Mouse (Mus musculus): ENCODE data around the gene Spryd4. TPM values are rescaled to one million over a fixed set of nuclear protein-coding genes. Genes with fewer than 3 reads are reported as not detected.

Spryd4 gene
- total and polyA plus RNA-seq, 2 experiments from 2014 or later: 20.8 to 22.7 TPM

GRCm38 (mm10) chr10:128187181-128187605, 24.4 kb downstream of the Spryd4 start:
- DNase-seq (no peak), ATAC-seq (no peak)
- 67% methylated on average over 5 of the region's 5 CpGs for WGBS
- H3K27ac ChIP-seq (ENCODE audit: low read depth, low read length): no peak overlapping the region
- no peak overlapping the region for H3K9ac ChIP-seq
- H3K4me2 ChIP-seq (ENCODE audit: low read depth): no peak overlapping the region
- no peaks in the 10 kb centered on the region for H3K36me3 ChIP-seq (ENCODE audit: insufficient read depth)
- no peaks in the 10 kb centered on the region for H3K9me3 ChIP-seq (ENCODE audit: low read length)
- H3K27me3 ChIP-seq (ENCODE audit: insufficient read depth, low read length): no peaks in the 10 kb centered on the region
- no peak overlapping the region for H3K4me3 ChIP-seq (ENCODE audit: low read depth, low read length)
- no peaks in the 10 kb centered on the region for H3K4me1 ChIP-seq (ENCODE audit: insufficient read depth)
- no peak for TF ChIP-seq CTCF (IDR thresholded peaks at IDR 0.05; ENCODE audit: low read depth)

GRCm38 (mm10) chr10:128185959-128186358, 25.6 kb downstream of the Spryd4 start:
- H3K9me3 ChIP-seq (ENCODE audit: low read length): no peaks in the 10 kb centered on the region
- no peak overlapping the region for H3K4me3 ChIP-seq (ENCODE audit: low read depth, low read length)
- no peak overlapping the region for H3K27ac ChIP-seq (ENCODE audit: low read depth, low read length)
- WGBS: 50% methylated on average over 2 of the region's 2 CpGs
- no peak overlapping the region for H3K4me2 ChIP-seq (ENCODE audit: low read depth)
- no peaks in the 10 kb centered on the region for H3K36me3 ChIP-seq (ENCODE audit: insufficient read depth)
- DNase-seq: peak; percentile 87
- no peak; the same call in 1 of the 2 replicates for ATAC-seq
- no peaks in the 10 kb centered on the region for H3K27me3 ChIP-seq (ENCODE audit: insufficient read depth, low read length)
- H3K9ac ChIP-seq: no peak overlapping the region
- no peaks in the 10 kb centered on the region for H3K4me1 ChIP-seq (ENCODE audit: insufficient read depth)
- TF ChIP-seq CTCF (IDR thresholded peaks at IDR 0.05; ENCODE audit: low read depth): peak; percentile 93

- TF ChIP-seq CTCF (IDR thresholded peaks at IDR 0.05; ENCODE audit: low read depth): no peak
- no peaks in the 10 kb centered on the region for H3K4me1 ChIP-seq (ENCODE audit: insufficient read depth)
- no peak overlapping the region for H3K27ac ChIP-seq (ENCODE audit: low read depth, low read length)
- no peaks in the 10 kb centered on the region for H3K36me3 ChIP-seq (ENCODE audit: insufficient read depth)
- H3K27me3 ChIP-seq (ENCODE audit: insufficient read depth, low read length): no peaks in the 10 kb centered on the region
- H3K9me3 ChIP-seq (ENCODE audit: low read length): no peaks in the 10 kb centered on the region
- DNase-seq (no peak), ATAC-seq (no peak)
- H3K9ac ChIP-seq: no peak overlapping the region
- no peak overlapping the region for H3K4me2 ChIP-seq (ENCODE audit: low read depth)
- 83% methylated on average over 6 of the region's 6 CpGs for WGBS
- no peak overlapping the region for H3K4me3 ChIP-seq (ENCODE audit: low read depth, low read length)
Measured at GRCm38 (mm10) chr10:128185277-128185940, 26.2 kb downstream of the Spryd4 start.

GRCm38 (mm10) chr10:128184296-128184695, 27.3 kb downstream of the Spryd4 start:
- Histone ChIP-seq H3K4me1 (ENCODE audit: insufficient read depth) (no peaks in the 10 kb centered on the region), H3K27ac (ENCODE audit: low read depth, low read length) (no peak overlapping the region), H3K27me3 (ENCODE audit: insufficient read depth, low read length) (no peaks in the 10 kb centered on the region), H3K4me2 (ENCODE audit: low read depth) (no peak overlapping the region), H3K9me3 (ENCODE audit: low read length) (no peaks in the 10 kb centered on the region), H3K36me3 (ENCODE audit: insufficient read depth) (no peaks in the 10 kb centered on the region), H3K4me3 (ENCODE audit: low read depth, low read length) (no peak overlapping the region), H3K9ac (no peak overlapping the region)
- whole genome bisulfite sequencing: 87% methylated on average over 2 of the region's 2 CpGs
- no peak for TF ChIP-seq CTCF (IDR thresholded peaks at IDR 0.05; ENCODE audit: low read depth)
- DNase-seq (no peak), ATAC-seq (no peak)

- no peak for TF ChIP-seq CTCF (IDR thresholded peaks at IDR 0.05; ENCODE audit: low read depth)
- no peak within 1 kb of the TSS for H3K27ac ChIP-seq (ENCODE audit: low read depth, low read length)
- no peak for ATAC-seq
- H3K36me3 ChIP-seq (ENCODE audit: insufficient read depth): no peaks in the 10 kb centered on the region
- no peaks in the 10 kb centered on the region for H3K27me3 ChIP-seq (ENCODE audit: insufficient read depth, low read length)
- no peak within 1 kb of the TSS for H3K4me3 ChIP-seq (ENCODE audit: low read depth, low read length)
- 1% methylated on average over 6 of the region's 6 CpGs for WGBS
- no peak for DNase-seq
- peaks cover 7% of the 10 kb centered on the region; the same call in 1 of the 2 replicates for H3K4me1 ChIP-seq (ENCODE audit: insufficient read depth)
- no peak within 1 kb of the TSS for H3K9ac ChIP-seq
- H3K9me3 ChIP-seq (ENCODE audit: low read length): no peaks in the 10 kb centered on the region
- no peak within 1 kb of the TSS for H3K4me2 ChIP-seq (ENCODE audit: low read depth)
Measured at GRCm38 (mm10) chr10:128179989-128180388, 31.6 kb downstream of the Spryd4 start, which contains the start of gene Rbms2. Gene Rbms2 (minus strand): TSS chr10:128180297.

- no peak overlapping the region for H3K4me2 ChIP-seq (ENCODE audit: low read depth)
- H3K9me3 ChIP-seq (ENCODE audit: low read length): no peaks in the 10 kb centered on the region
- DNase-seq (no peak), ATAC-seq (no peak; the same call in 1 of the 2 replicates)
- no peak overlapping the region for H3K27ac ChIP-seq (ENCODE audit: low read depth, low read length)
- H3K27me3 ChIP-seq (ENCODE audit: insufficient read depth, low read length): no peaks in the 10 kb centered on the region
- no peaks in the 10 kb centered on the region for H3K36me3 ChIP-seq (ENCODE audit: insufficient read depth)
- TF ChIP-seq CTCF (IDR thresholded peaks at IDR 0.05; ENCODE audit: low read depth): no peak
- 88% methylated on average over 4 of the region's 4 CpGs for WGBS
- H3K4me3 ChIP-seq (ENCODE audit: low read depth, low read length): no peak overlapping the region
- H3K9ac ChIP-seq: no peak overlapping the region
- peaks cover 7% of the 10 kb centered on the region; the same call in 1 of the 2 replicates for H3K4me1 ChIP-seq (ENCODE audit: insufficient read depth)
Measured at GRCm38 (mm10) chr10:128177316-128177715, 34.3 kb downstream of the Spryd4 start.

GRCm38 (mm10) chr10:128175996-128176755, 35.4 kb downstream of the Spryd4 start:
- Histone ChIP-seq H3K9ac (peak overlapping the region; percentile 40), H3K4me2 (ENCODE audit: low read depth) (peak overlapping the region; percentile 76), H3K36me3 (ENCODE audit: insufficient read depth) (no peaks in the 10 kb centered on the region), H3K4me1 (ENCODE audit: insufficient read depth) (peaks cover 7% of the 10 kb centered on the region; the same call in 1 of the 2 replicates), H3K27ac (ENCODE audit: low read depth, low read length) (no peak overlapping the region), H3K4me3 (ENCODE audit: low read depth, low read length) (peak overlapping the region; percentile 49), H3K9me3 (ENCODE audit: low read length) (no peaks in the 10 kb centered on the region), H3K27me3 (ENCODE audit: insufficient read depth, low read length) (no peaks in the 10 kb centered on the region)
- WGBS: 2% methylated on average over 17 of the region's 17 CpGs
- DNase-seq (peak; percentile 79), ATAC-seq (peak; percentile 95)
- no peak for TF ChIP-seq CTCF (IDR thresholded peaks at IDR 0.05; ENCODE audit: low read depth)

Measured in forebrain, postnatal 0 days (tissue).